Mouse (Mus musculus): ENCODE measurements around the gene Gm13278. TPM values are rescaled to one million over a fixed set of nuclear protein-coding genes. Genes with fewer than 3 reads are reported as not detected.

Gm13278 gene
- polyA plus RNA-seq, 1 experiment from 2014 or later = not detected

- Histone ChIP-seq H3K4me1 (ENCODE audit: control insufficient read depth, insufficient read depth, low read length) (no peaks in the 10 kb centered on the region), H3K4me2 (replicated peaks; ENCODE audit: low read depth, low read length) (no peak overlapping the region), H3K9me3 (ENCODE audit: control insufficient read depth, low read depth, low read length) (no peaks in the 10 kb centered on the region), H3K36me3 (ENCODE audit: control insufficient read depth, insufficient read depth, low read length) (no peaks in the 10 kb centered on the region), H3K4me3 (ENCODE audit: low read depth, low read length) (no peak overlapping the region), H3K9ac (replicated peaks; ENCODE audit: low read depth, low read length) (no peak overlapping the region), H3K27me3 (ENCODE audit: control insufficient read depth, insufficient read depth, low read length) (no peaks in the 10 kb centered on the region), H3K27ac (ENCODE audit: low read length) (no peak overlapping the region)
- WGBS = 49% methylated on average over 3 of the region's 3 CpGs
- ATAC-seq (ENCODE audit: insufficient number of reproducible peaks, insufficient read depth, low FRiP score, low read depth) = no peak
Observed at GRCm38 (mm10) chr4:88838828-88839227, 47.5 kb downstream of the Gm13278 start.

GRCm38 (mm10) chr4:88840058-88840457 is 48.7 kb downstream of the Gm13278 start:
- Histone ChIP-seq H3K4me3 (ENCODE audit: low read depth, low read length) (no peak overlapping the region), H3K4me2 (replicated peaks; ENCODE audit: low read depth, low read length) (no peak overlapping the region), H3K27ac (ENCODE audit: low read length) (no peak overlapping the region), H3K9me3 (ENCODE audit: control insufficient read depth, low read depth, low read length) (no peaks in the 10 kb centered on the region), H3K4me1 (ENCODE audit: control insufficient read depth, insufficient read depth, low read length) (no peaks in the 10 kb centered on the region), H3K36me3 (ENCODE audit: control insufficient read depth, insufficient read depth, low read length) (no peaks in the 10 kb centered on the region), H3K27me3 (ENCODE audit: control insufficient read depth, insufficient read depth, low read length) (no peaks in the 10 kb centered on the region), H3K9ac (replicated peaks; ENCODE audit: low read depth, low read length) (no peak overlapping the region)
- ATAC-seq (ENCODE audit: insufficient number of reproducible peaks, insufficient read depth, low FRiP score, low read depth) = no peak
- WGBS = 75% methylated on average over 3 of the region's 3 CpGs

- Histone ChIP-seq H3K4me1 (ENCODE audit: control insufficient read depth, insufficient read depth, low read length) (no peaks in the 10 kb centered on the region), H3K4me2 (replicated peaks; ENCODE audit: low read depth, low read length) (no peak within 1 kb of the TSS), H3K27me3 (ENCODE audit: control insufficient read depth, insufficient read depth, low read length) (no peaks in the 10 kb centered on the region), H3K36me3 (ENCODE audit: control insufficient read depth, insufficient read depth, low read length) (no peaks in the 10 kb centered on the region), H3K27ac (ENCODE audit: low read length) (no peak within 1 kb of the TSS), H3K9me3 (ENCODE audit: control insufficient read depth, low read depth, low read length) (no peaks in the 10 kb centered on the region), H3K9ac (replicated peaks; ENCODE audit: low read depth, low read length) (no peak within 1 kb of the TSS), H3K4me3 (ENCODE audit: low read depth, low read length) (no peak within 1 kb of the TSS)
- WGBS = 63% methylated on average over 2 of the region's 2 CpGs
- no peak for ATAC-seq (ENCODE audit: insufficient number of reproducible peaks, insufficient read depth, low FRiP score, low read depth)
Observed at GRCm38 (mm10) chr4:88841438-88841911, 50.1 kb downstream of the Gm13278 start, which contains the start of gene Ifna4. Ifna4 (plus strand) TSS chr4:88841861.

Other genes with a start within 250 kb of the Gm13278 start
- gene Ifna15, start 233.3 kb upstream of the Gm13278 start, polyA plus RNA-seq (2014; fragmentation: Nextera tagmentation; extraction: Ambion mirVana) = not detected in 2 replicates
- not detected in 2 replicates for gene Ifna14, start 219.8 kb upstream of the Gm13278 start, polyA plus RNA-seq (2014; fragmentation: Nextera tagmentation; extraction: Ambion mirVana)
- gene Ifna9, start 199.2 kb upstream of the Gm13278 start, polyA plus RNA-seq (2014; fragmentation: Nextera tagmentation; extraction: Ambion mirVana) = not detected in 2 replicates
- not detected in 2 replicates for gene Ifna12, start 188.2 kb upstream of the Gm13278 start, polyA plus RNA-seq (2014; fragmentation: Nextera tagmentation; extraction: Ambion mirVana)
- gene C87499, start 157.1 kb upstream of the Gm13278 start, polyA plus RNA-seq (2014; fragmentation: Nextera tagmentation; extraction: Ambion mirVana) = not detected in 2 replicates
- gene Ifna13, start 147.1 kb upstream of the Gm13278 start, polyA plus RNA-seq (2014; fragmentation: Nextera tagmentation; extraction: Ambion mirVana) = not detected in 2 replicates
- not detected in 2 replicates for gene Ifna16, start 114.6 kb upstream of the Gm13278 start, polyA plus RNA-seq (2014; fragmentation: Nextera tagmentation; extraction: Ambion mirVana)
- gene Ifna2, start 107.6 kb upstream of the Gm13278 start, polyA plus RNA-seq (2014; fragmentation: Nextera tagmentation; extraction: Ambion mirVana) = not detected in 2 replicates
- gene Ifnab, start 100.2 kb upstream of the Gm13278 start, polyA plus RNA-seq (2014; fragmentation: Nextera tagmentation; extraction: Ambion mirVana) = not detected in 2 replicates
- gene Gm26566, start 69.7 kb upstream of the Gm13278 start, polyA plus RNA-seq (2014; fragmentation: Nextera tagmentation; extraction: Ambion mirVana) = 0.64 and 1.7 TPM in 2 replicates
- gene Klhl9, start 69.1 kb upstream of the Gm13278 start, polyA plus RNA-seq (2014; fragmentation: Nextera tagmentation; extraction: Ambion mirVana) = 121 and 128 TPM in 2 replicates
- not detected in 2 replicates for gene Gm13271, start 36.7 kb upstream of the Gm13278 start, polyA plus RNA-seq (2014; fragmentation: Nextera tagmentation; extraction: Ambion mirVana)
- gene Gm13283, start 31.4 kb upstream of the Gm13278 start, polyA plus RNA-seq (2014; fragmentation: Nextera tagmentation; extraction: Ambion mirVana) = 0.24 TPM in 1 of 2 replicates, not detected in the other
- gene Gm13290, start 17.7 kb upstream of the Gm13278 start, polyA plus RNA-seq (2014; fragmentation: Nextera tagmentation; extraction: Ambion mirVana) = 0.26 and 0.43 TPM in 2 replicates
- not detected in 2 replicates for gene Gm13289, start 14.6 kb upstream of the Gm13278 start, polyA plus RNA-seq (2014; fragmentation: Nextera tagmentation; extraction: Ambion mirVana)
- gene Gm13272, start 11.7 kb upstream of the Gm13278 start, polyA plus RNA-seq (2014; fragmentation: Nextera tagmentation; extraction: Ambion mirVana) = not detected in 2 replicates
- not detected in 2 replicates for gene Ifnz, start 9.4 kb upstream of the Gm13278 start, polyA plus RNA-seq (2014; fragmentation: Nextera tagmentation; extraction: Ambion mirVana)
- gene Gm13276, start 5.8 kb upstream of the Gm13278 start, polyA plus RNA-seq (2014; fragmentation: Nextera tagmentation; extraction: Ambion mirVana) = not detected in 2 replicates
- not detected in 2 replicates for gene Gm13277, start 2.9 kb upstream of the Gm13278 start, polyA plus RNA-seq (2014; fragmentation: Nextera tagmentation; extraction: Ambion mirVana)
- gene Gm13275, start 2.9 kb downstream of the Gm13278 start, polyA plus RNA-seq (2014; fragmentation: Nextera tagmentation; extraction: Ambion mirVana) = not detected in 2 replicates
- not detected in 2 replicates for gene Gm13279, start 5.8 kb downstream of the Gm13278 start, polyA plus RNA-seq (2014; fragmentation: Nextera tagmentation; extraction: Ambion mirVana)
- 1.00 and 1.5 TPM in 2 replicates for gene Gm13285, start 8.1 kb downstream of the Gm13278 start, polyA plus RNA-seq (2014; fragmentation: Nextera tagmentation; extraction: Ambion mirVana)
- not detected in 2 replicates for gene Gm13287, start 11.7 kb downstream of the Gm13278 start, polyA plus RNA-seq (2014; fragmentation: Nextera tagmentation; extraction: Ambion mirVana)
- not detected in 2 replicates for gene Gm13288, start 14.0 kb downstream of the Gm13278 start, polyA plus RNA-seq (2014; fragmentation: Nextera tagmentation; extraction: Ambion mirVana)
- not detected in 2 replicates for gene Ifna7, start 24.7 kb downstream of the Gm13278 start, polyA plus RNA-seq (2014; fragmentation: Nextera tagmentation; extraction: Ambion mirVana)
- not detected in 2 replicates for gene Ifna11, start 28.4 kb downstream of the Gm13278 start, polyA plus RNA-seq (2014; fragmentation: Nextera tagmentation; extraction: Ambion mirVana)
- gene Ifna6, start 35.9 kb downstream of the Gm13278 start, polyA plus RNA-seq (2014; fragmentation: Nextera tagmentation; extraction: Ambion mirVana) = not detected in 2 replicates
- gene Ifna5, start 44.0 kb downstream of the Gm13278 start, polyA plus RNA-seq (2014; fragmentation: Nextera tagmentation; extraction: Ambion mirVana) = not detected in 2 replicates
- gene Ifna4, start 50.3 kb downstream of the Gm13278 start, polyA plus RNA-seq (2014; fragmentation: Nextera tagmentation; extraction: Ambion mirVana) = not detected in 2 replicates
- not detected in 2 replicates for gene Ifna1, start 58.5 kb downstream of the Gm13278 start, polyA plus RNA-seq (2014; fragmentation: Nextera tagmentation; extraction: Ambion mirVana)
- gene Ifne, start 88.7 kb downstream of the Gm13278 start, polyA plus RNA-seq (2014; fragmentation: Nextera tagmentation; extraction: Ambion mirVana) = not detected in 2 replicates

All from stomach, embryonic 14.5 days (tissue).